Mouse (Mus musculus) E14TG2a.4 (cell line): ENCODE results near the gene Zranb1.

ENCODE experiments used
- CTCF ChIP-seq: conservative IDR thresholded peaks from 2 replicates; pipeline ENCODE4 v1.5.1; 2014; ENCODE audit warnings: low read length
- NANOG ChIP-seq: IDR thresholded peaks from 2 replicates; pipeline ENCODE4 v1.6.1; 2014; ENCODE audit warnings: borderline replicate concordance, low read length, mixed read lengths

- no peak for TF ChIP-seq CTCF
- TF ChIP-seq NANOG, result no peak
Measured at GRCm38 (mm10) chr7:132930850-132931559, at the start of gene Zranb1.
